ENCODE assay signal across 9 mouse cellular contexts in the genomic region with DNA sequence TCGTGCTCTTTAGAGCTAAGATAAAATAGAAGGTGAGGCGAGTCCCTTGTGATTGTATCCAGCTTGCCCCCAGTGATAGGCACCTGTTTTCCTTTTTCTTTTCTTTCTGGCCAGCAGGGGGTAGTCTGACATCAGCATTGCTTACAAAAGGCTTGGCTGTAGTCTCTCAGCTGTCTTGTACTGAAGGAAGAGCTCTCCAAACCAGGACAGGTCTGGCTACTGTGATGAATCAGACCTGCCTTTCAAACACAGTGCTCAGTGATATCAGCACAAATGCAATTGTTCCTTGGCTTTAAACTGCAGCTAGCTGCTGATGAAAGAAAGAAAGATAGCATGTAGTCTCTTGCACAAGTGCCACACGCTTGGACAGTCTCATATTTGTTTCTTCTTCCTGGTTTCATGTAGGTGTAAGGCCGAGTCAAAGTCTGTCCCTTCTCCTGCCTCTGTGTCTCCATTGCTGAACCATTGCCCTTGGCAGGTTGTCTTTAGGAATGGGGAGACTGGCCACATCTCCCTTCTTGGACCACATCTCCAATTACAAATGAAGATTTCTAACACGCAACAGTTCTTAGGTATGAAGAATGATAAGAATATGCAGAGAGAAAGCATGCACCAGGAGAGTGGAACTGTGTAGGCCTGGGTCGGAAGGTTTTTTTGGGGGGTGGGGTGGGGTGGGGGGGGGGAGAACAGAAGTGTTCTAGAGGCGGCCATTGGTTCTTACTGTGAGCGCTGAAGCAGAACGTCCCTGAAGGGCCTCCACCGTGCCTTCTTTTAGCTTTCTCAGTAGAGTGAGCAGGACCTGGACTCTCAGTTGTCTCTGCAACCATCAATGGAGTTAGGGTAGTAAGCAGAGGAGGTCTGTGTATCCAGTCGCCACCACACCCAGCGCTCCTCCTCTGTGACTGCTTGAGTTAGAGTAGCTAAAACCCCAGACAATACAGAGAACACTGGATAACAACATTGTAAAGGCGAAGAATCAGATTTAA.
DNase-seq lines count a peak whose midpoint lies in the region; ATAC-seq and TF ChIP-seq lines count a peak whose summit lies in the region.
"Had no signal": no experiment of that assay in that cellular context is flagged by ENCODE, and none has a peak within 500 bp of the region (broad histone marks: within the 10 kb centered on the region; RNA-seq: fewer than 3 reads in every experiment).

No protein-coding gene starts in this region.

- DNase-seq in spleen, adult 2 months (ENCODE audit: low read depth in 1 of 2, low spot score in 2 of 2) = no peak
- DNase-seq in spleen, postnatal 4 days (ENCODE audit: low spot score in 2 of 2) = no peak
- peak; percentile 49 for DNase-seq in adrenal gland, postnatal 10 days
- peak; percentile 60 for DNase-seq in kidney, adult 9 months
- DNase-seq in right cerebral cortex, adult 2 months (ENCODE audit: low spot score in 2 of 2) = peak; percentile 67 to 75
- no peak for DNase-seq in ovary, adult 18-20 months (ENCODE audit: low spot score)

- peak; percentile 98 for ATAC-seq in frontal cortex, adult (ENCODE audit: low TSS enrichment)
- ATAC-seq in limb, embryonic 13.5 days (ENCODE audit: low FRiP score, low read depth) = peak; percentile 73; the same call in 1 of the 2 replicates

- H3K27ac ChIP-seq in spleen, adult 2 months (ENCODE audit: insufficient read depth, low read length) = no peak overlapping the region
- H3K27ac ChIP-seq in limb, embryonic 13.5 days = no peak overlapping the region
- H3K27ac ChIP-seq: embryonic facial prominence, embryonic 15.5 days had no signal

- no peaks in the 10 kb centered on the region for H3K4me1 ChIP-seq in spleen, adult 2 months (ENCODE audit: control insufficient read depth, insufficient read depth, insufficient read length)
- H3K4me1 ChIP-seq in limb, embryonic 13.5 days = no peaks in the 10 kb centered on the region
- H3K4me1 ChIP-seq: embryonic facial prominence, embryonic 15.5 days had no signal

- WGBS in spleen, adult 2 months = 62% methylated on average over 13 of the region's 13 CpGs
- 69% methylated on average over 13 of the region's 13 CpGs for whole genome bisulfite sequencing in limb, embryonic 13.5 days

- peak; percentile 8; the same call in 1 of the 2 replicates for TF ChIP-seq CTCF in spleen, adult 2 months (IDR thresholded peaks at IDR 0.05; ENCODE audit: extremely low read depth, insufficient read depth, insufficient read length, insufficient replicate concordance)

- H3K4me3 ChIP-seq in spleen, adult 2 months (ENCODE audit: extremely low read depth, insufficient read depth, insufficient read length) = no peak overlapping the region
- no peak overlapping the region for H3K4me3 ChIP-seq in limb, embryonic 13.5 days
- H3K4me3 ChIP-seq: embryonic facial prominence, embryonic 15.5 days had no signal

- no peaks in the 10 kb centered on the region for H3K9me3 ChIP-seq in limb, embryonic 13.5 days
- H3K9me3 ChIP-seq: embryonic facial prominence, embryonic 15.5 days had no signal

- no peak overlapping the region for H3K9ac ChIP-seq in limb, embryonic 13.5 days
- H3K9ac ChIP-seq: embryonic facial prominence, embryonic 15.5 days had no signal

- no peak for TF ChIP-seq POLR2A in spleen, adult 2 months (IDR thresholded peaks at IDR 0.05; ENCODE audit: low read depth, low read length)

- H3K36me3 ChIP-seq in spleen, adult 2 months (ENCODE audit: control insufficient read depth, insufficient read depth, low read length) = no peaks in the 10 kb centered on the region
- no peaks in the 10 kb centered on the region for H3K36me3 ChIP-seq in limb, embryonic 13.5 days
- H3K36me3 ChIP-seq: embryonic facial prominence, embryonic 15.5 days had no signal

- no peak overlapping the region for H3K4me2 ChIP-seq in limb, embryonic 13.5 days (replicated peaks)
- H3K4me2 ChIP-seq: embryonic facial prominence, embryonic 15.5 days had no signal

- no peaks in the 10 kb centered on the region for H3K27me3 ChIP-seq in spleen, adult 2 months (ENCODE audit: control insufficient read depth, insufficient read depth, low read length)
- peaks cover 7% of the 10 kb centered on the region; the same call in 1 of the 2 replicates for H3K27me3 ChIP-seq in limb, embryonic 13.5 days
- H3K27me3 ChIP-seq: embryonic facial prominence, embryonic 15.5 days had no signal

Comparison
In these comparisons a context has a peak if more than half of its experiments do, and no peak if none do; other contexts are left out.
1. DNase-seq: peak in adrenal gland, postnatal 10 days (single experiment), kidney, adult 9 months (single experiment) and right cerebral cortex, adult 2 months (2 of 2); none in spleen, adult 2 months (0 of 2), spleen, postnatal 4 days (0 of 2) and ovary, adult 18-20 months (single experiment).